Mouse (Mus musculus): ENCODE results near the gene Pitpnm3. TPM values are rescaled to one million over a fixed set of nuclear protein-coding genes. Genes with fewer than 3 reads are reported as not detected.
A peak's percentile ranks its signal among the peaks of the same experiment; 100 is the strongest.

Pitpnm3 gene
- polyA plus RNA-seq, 2 experiments: 0.40 to 1.0 TPM

- TF ChIP-seq POLR2A (IDR thresholded peaks at IDR 0.05; ENCODE audit: borderline replicate concordance, extremely low read depth, insufficient read depth, insufficient read length): no peak
- no peak overlapping the region for H3K9ac ChIP-seq (ENCODE audit: low read depth, low read length, severe bottlenecking)
- H3K4me1 ChIP-seq (ENCODE audit: control insufficient read depth, insufficient read depth, low read length): no peaks in the 10 kb centered on the region
- ATAC-seq (ENCODE audit: low FRiP score, low read depth): no peak
- no peak overlapping the region for H3K4me2 ChIP-seq (replicated peaks; ENCODE audit: low read depth, low read length, severe bottlenecking)
- H3K9me3 ChIP-seq (ENCODE audit: control insufficient read depth, low read length): no peaks in the 10 kb centered on the region
- H3K27ac ChIP-seq (replicated peaks; ENCODE audit: low read depth, low read length): no peak overlapping the region
- H3K36me3 ChIP-seq (ENCODE audit: control insufficient read depth, insufficient read depth, low read length): no peaks in the 10 kb centered on the region
- no peaks in the 10 kb centered on the region for H3K27me3 ChIP-seq (ENCODE audit: control insufficient read depth, insufficient read depth, low read length)
- H3K4me3 ChIP-seq (replicated peaks; ENCODE audit: low read length): no peak overlapping the region
- DNase-seq (ENCODE audit: low spot score): no peak
- WGBS: 81% methylated on average over 7 of the region's 7 CpGs
These were observed 41.1 kb downstream of the Pitpnm3 start for GRCm38 (mm10) chr11:72094442-72094841.

- TF ChIP-seq POLR2A (IDR thresholded peaks at IDR 0.05; ENCODE audit: borderline replicate concordance, extremely low read depth, insufficient read depth, insufficient read length): no peak
- H3K36me3 ChIP-seq (ENCODE audit: control insufficient read depth, insufficient read depth, low read length): no peaks in the 10 kb centered on the region
- H3K4me1 ChIP-seq (ENCODE audit: control insufficient read depth, insufficient read depth, low read length): peaks cover 1% of the 10 kb centered on the region; the same call in 1 of the 2 replicates
- 65% methylated on average over 8 of the region's 8 CpGs for WGBS
- H3K9ac ChIP-seq (ENCODE audit: low read depth, low read length, severe bottlenecking): no peak overlapping the region
- no peak overlapping the region for H3K27ac ChIP-seq (replicated peaks; ENCODE audit: low read depth, low read length)
- no peaks in the 10 kb centered on the region for H3K9me3 ChIP-seq (ENCODE audit: control insufficient read depth, low read length)
- no peaks in the 10 kb centered on the region for H3K27me3 ChIP-seq (ENCODE audit: control insufficient read depth, insufficient read depth, low read length)
- no peak overlapping the region for H3K4me3 ChIP-seq (replicated peaks; ENCODE audit: low read length)
- no peak for DNase-seq (ENCODE audit: low spot score)
- ATAC-seq (ENCODE audit: low FRiP score, low read depth): no peak
- no peak overlapping the region for H3K4me2 ChIP-seq (replicated peaks; ENCODE audit: low read depth, low read length, severe bottlenecking)
These were observed 43.2 kb downstream of the Pitpnm3 start for GRCm38 (mm10) chr11:72092390-72092789.

GRCm38 (mm10) chr11:72086251-72087046 lies 49.1 kb downstream of the Pitpnm3 start:
- peaks cover 17% of the 10 kb centered on the region for H3K4me1 ChIP-seq (ENCODE audit: control insufficient read depth, insufficient read depth, low read length)
- WGBS: 12% methylated on average over 11 of the region's 11 CpGs
- H3K27ac ChIP-seq (replicated peaks; ENCODE audit: low read depth, low read length): peak overlapping the region; percentile 28
- H3K9ac ChIP-seq (ENCODE audit: low read depth, low read length, severe bottlenecking): no peak overlapping the region
- H3K9me3 ChIP-seq (ENCODE audit: control insufficient read depth, low read length): no peaks in the 10 kb centered on the region
- DNase-seq (ENCODE audit: low spot score) (peak; percentile 28), ATAC-seq (ENCODE audit: low FRiP score, low read depth) (0 out of 2 replicates have a peak, but pooled peaks have one; percentile 37)
- TF ChIP-seq POLR2A (IDR thresholded peaks at IDR 0.05; ENCODE audit: borderline replicate concordance, extremely low read depth, insufficient read depth, insufficient read length): no peak
- no peak overlapping the region for H3K4me3 ChIP-seq (replicated peaks; ENCODE audit: low read length)
- H3K36me3 ChIP-seq (ENCODE audit: control insufficient read depth, insufficient read depth, low read length): no peaks in the 10 kb centered on the region
- H3K27me3 ChIP-seq (ENCODE audit: control insufficient read depth, insufficient read depth, low read length): no peaks in the 10 kb centered on the region
- no peak overlapping the region for H3K4me2 ChIP-seq (replicated peaks; ENCODE audit: low read depth, low read length, severe bottlenecking)

- Histone ChIP-seq H3K9me3 (ENCODE audit: control insufficient read depth, low read length) (no peaks in the 10 kb centered on the region), H3K27ac (replicated peaks; ENCODE audit: low read depth, low read length) (no peak overlapping the region), H3K4me2 (replicated peaks; ENCODE audit: low read depth, low read length, severe bottlenecking) (no peak overlapping the region), H3K9ac (ENCODE audit: low read depth, low read length, severe bottlenecking) (no peak overlapping the region), H3K36me3 (ENCODE audit: control insufficient read depth, insufficient read depth, low read length) (no peaks in the 10 kb centered on the region), H3K4me3 (replicated peaks; ENCODE audit: low read length) (no peak overlapping the region), H3K27me3 (ENCODE audit: control insufficient read depth, insufficient read depth, low read length) (no peaks in the 10 kb centered on the region), H3K4me1 (ENCODE audit: control insufficient read depth, insufficient read depth, low read length) (peaks cover 17% of the 10 kb centered on the region)
- DNase-seq (ENCODE audit: low spot score) (no peak), ATAC-seq (ENCODE audit: low FRiP score, low read depth) (no peak)
- TF ChIP-seq POLR2A (IDR thresholded peaks at IDR 0.05; ENCODE audit: borderline replicate concordance, extremely low read depth, insufficient read depth, insufficient read length): no peak
- WGBS: 95% methylated on average over 15 of the region's 15 CpGs
These were observed 51.2 kb downstream of the Pitpnm3 start for GRCm38 (mm10) chr11:72084337-72084736.

- Histone ChIP-seq H3K36me3 (ENCODE audit: control insufficient read depth, insufficient read depth, low read length) (no peaks in the 10 kb centered on the region), H3K9me3 (ENCODE audit: control insufficient read depth, low read length) (no peaks in the 10 kb centered on the region), H3K9ac (ENCODE audit: low read depth, low read length, severe bottlenecking) (no peak overlapping the region), H3K27ac (replicated peaks; ENCODE audit: low read depth, low read length) (no peak overlapping the region), H3K4me2 (replicated peaks; ENCODE audit: low read depth, low read length, severe bottlenecking) (no peak overlapping the region), H3K4me1 (ENCODE audit: control insufficient read depth, insufficient read depth, low read length) (peaks cover 17% of the 10 kb centered on the region), H3K4me3 (replicated peaks; ENCODE audit: low read length) (no peak overlapping the region), H3K27me3 (ENCODE audit: control insufficient read depth, insufficient read depth, low read length) (no peaks in the 10 kb centered on the region)
- 93% methylated on average over 4 of the region's 4 CpGs for WGBS
- ATAC-seq (ENCODE audit: low FRiP score, low read depth) (no peak), DNase-seq (ENCODE audit: low spot score) (no peak)
- TF ChIP-seq POLR2A (IDR thresholded peaks at IDR 0.05; ENCODE audit: borderline replicate concordance, extremely low read depth, insufficient read depth, insufficient read length): no peak
These were observed 53.0 kb downstream of the Pitpnm3 start for GRCm38 (mm10) chr11:72082601-72083000.
